Mouse (Mus musculus) gastrocnemius, postnatal 4 days (tissue): Measurements from ENCODE around the gene 0610010K14Rik. TPM values are rescaled to one million over a fixed set of nuclear protein-coding genes. Genes with fewer than 3 reads are reported as not detected.
A peak's percentile ranks its signal among the peaks of the same experiment; 100 is the strongest.

ENCODE experiments used
- DNase-seq, 2 experiments: peaks; one replicate each; pipeline ENCODE4 v3.0.0; 2021 to 2022; ENCODE audit warnings: low spot score in 2 of 2, mixed read lengths in 2 of 2
- total RNA-seq, 2 experiments: library from RNA; stranded (reverse); gene quantifications; 2 replicates each; pipeline ENCODE4 v1.2.3; 2021

0610010K14Rik gene
- total RNA-seq, 2 experiments from 2014 or later: 51.4 to 56.9 TPM

DNA sequence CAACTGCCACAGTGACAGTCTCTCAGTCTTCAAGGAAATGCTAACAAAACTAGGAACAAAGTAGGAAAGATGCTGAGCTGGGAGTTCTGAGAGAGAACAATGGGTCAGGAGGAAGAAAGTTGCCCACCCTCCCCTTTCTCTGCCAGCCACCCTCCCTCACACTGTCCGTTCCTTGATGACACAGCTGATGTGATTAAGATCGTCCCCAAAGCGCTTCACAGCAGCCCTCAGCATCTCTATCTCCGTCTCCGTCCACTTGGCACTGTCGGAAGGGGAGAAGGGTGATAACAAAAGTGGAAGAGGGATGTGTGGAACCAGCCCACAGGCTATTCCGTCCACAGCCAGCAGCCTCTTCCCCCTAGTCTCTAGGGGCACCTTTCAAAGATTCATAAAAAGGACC, 997 bp downstream of the 0610010K14Rik start:
- no peak for DNase-seq

DNA sequence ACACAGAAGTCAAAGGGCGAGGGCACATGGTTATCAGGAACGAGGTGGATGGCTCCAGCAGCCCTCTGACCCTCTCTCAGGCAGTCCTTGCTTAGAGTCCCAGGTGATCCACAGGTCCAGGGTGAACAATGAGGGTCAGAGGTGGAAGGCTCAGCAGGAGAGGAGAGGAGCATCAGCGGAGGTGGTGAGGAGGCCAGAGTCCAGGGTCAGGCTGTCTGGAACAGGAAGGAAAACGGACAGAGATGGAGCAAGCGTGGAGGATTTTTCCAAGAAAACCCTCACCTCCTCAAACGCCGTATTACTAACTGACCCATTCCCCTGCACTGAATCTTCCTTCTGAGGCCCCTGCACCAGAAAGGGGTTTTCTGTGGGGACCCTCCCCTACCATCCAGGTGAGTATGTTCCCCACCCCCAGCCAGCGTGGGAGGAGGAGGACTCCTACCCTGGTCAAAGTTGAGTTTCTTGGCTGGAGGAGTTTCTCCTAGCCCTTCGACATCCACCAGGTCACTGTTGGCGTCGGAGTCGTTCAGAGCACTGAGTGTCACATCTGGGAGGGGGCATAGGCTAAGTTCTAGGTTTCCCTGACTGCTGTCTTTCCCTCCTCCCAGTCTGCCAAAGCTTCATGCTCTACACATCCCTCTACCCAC, 2.3 kb downstream of the 0610010K14Rik start:
- no peak for DNase-seq

DNA sequence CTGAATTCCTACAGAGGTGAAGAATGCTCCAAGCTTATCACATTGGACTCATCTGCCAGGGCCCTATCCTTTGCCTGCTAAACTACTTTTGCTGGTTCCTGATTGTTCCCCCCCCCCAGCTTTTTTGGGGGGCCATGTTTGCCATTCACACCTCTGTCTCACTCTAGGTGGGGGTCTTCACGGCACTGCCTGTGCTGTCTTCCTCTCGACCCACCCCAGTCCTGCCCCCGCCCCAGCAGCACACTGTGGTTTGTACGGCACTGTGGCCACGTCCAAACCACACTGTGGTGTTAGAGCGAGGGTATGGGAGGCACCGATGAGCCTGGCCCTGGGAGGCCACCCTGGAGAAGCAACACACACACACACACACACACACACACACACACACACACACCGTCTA, 3.2 kb downstream of the 0610010K14Rik start:
- DNase-seq: no peak

DNA sequence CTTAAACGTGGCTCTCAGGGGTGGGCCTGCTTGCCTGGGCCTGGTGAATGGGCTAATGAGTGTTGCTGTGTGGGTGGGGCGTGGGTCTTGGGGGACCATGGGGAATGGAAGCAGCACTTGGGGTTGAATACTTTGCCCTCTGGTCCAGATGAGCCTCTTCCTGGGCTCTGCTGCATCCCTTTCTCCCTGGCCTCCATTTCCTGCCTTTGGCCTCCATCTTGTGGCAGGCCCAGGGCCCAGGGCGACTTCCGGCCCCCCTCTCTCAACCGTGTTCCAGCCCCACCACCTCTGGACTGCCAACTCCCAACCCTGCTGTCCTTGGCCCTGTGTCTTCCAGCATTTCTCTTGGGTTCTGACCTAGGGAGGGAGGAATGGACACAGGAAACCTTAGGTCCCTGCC, 3.7 kb downstream of the 0610010K14Rik start:
- DNase-seq: no peak

DNA sequence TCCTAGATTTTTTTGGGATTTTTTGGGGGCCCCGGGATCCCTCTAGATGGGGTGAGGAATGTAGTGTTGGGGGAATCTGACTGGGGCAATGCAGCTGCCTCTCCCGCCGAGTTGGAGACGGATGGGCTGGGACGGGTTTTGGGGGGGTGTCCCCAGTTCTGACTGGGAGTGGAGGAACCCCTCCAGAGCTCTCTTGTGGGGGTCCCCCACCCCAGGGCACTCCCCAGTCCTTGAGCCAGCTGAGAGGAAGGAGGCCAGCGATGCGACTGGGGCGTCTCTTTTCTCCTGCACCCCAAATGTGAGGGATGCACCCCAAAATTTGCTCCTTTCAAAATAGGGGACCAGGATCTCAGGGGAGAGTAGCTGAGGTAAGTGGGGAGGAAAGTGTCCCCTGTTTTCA, 4.7 kb downstream of the 0610010K14Rik start:
- DNase-seq: no peak

DNA sequence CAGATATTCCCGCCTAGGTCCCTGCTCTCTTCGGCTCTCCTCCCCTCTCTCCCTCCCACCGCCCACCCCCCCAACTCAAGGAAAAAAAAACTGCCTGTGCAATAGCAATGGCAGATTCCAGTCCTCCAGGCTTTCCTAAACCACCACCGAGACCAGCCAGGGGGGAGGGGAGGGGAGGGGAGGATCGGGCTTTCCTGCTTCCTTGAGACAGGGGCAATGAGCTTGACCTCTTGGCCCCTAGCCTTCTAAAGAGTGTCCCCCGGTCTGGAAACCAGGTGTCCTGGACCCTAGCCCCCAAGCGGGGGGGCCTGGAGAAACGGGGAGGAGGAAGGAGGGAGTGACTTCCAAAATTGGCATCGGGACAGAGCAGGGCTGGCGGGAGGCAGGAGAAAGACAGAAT, 5.2 kb downstream of the 0610010K14Rik start:
- peak in 1 of 2 experiments; percentile 66 for DNase-seq

DNA sequence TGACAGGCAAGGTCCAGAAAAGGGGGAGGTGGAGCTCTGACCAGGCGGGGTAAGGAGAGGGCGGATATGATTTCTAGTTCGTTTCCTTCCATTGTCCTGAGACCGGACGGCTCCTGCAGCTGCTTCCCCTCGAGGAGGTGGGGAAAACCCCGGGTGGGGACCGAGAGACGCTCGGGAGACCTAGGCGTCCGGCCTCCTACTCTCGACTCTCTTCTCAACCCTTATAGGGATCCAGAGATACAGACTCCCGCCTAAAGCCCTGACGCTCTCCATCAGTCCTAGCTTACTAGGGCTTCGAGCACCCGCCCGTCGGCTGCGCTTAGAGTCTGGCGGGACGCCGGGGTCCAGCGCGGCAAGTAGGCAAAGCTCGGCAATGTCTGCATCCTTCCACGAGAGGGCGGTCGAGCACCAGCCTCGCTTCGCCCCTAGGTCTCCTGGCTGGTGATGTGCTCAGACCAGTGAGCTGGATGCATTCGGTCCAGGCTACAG, 7.4 kb downstream of the 0610010K14Rik start:
- DNase-seq: peak; percentile 85 to 87

DNA sequence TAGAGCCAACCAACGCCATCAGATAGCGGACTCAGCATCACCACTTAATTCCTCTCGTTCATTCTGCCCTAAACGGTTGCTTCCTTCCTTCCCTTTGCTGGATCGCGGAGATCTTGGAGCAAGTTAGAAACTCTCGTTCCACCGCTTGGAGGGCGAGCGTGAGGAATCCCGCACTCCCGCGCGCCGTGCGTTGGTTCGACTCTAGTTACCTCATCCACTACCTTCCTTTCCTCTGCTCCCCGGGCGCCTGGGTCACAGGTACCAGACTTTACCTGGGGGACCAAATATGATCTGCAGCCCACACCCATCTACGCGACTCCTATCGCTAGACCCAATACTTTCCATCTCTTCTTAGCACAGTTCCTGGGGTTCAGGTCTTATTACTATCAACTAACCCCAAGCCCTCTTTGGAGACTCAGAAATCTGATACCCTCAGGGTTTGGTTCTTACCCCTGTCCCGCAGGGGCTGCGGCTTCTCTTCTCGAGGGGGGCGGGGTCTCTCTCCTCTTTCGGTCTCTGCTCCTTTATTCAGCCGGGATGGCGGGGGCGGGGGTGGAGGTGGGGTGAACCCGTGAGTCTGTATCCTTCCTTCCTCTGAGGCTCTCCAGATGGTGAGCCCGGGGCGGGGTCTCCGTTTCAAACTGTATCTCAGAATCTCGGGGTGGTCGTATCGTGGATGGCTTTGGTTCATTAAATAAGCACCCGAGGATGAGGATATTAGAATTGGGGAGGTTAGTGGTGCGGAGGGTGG, 8.3 kb downstream of the 0610010K14Rik start, which contains the start of gene Bcl6b:
Gene Bcl6b (minus strand): TSS at position 539 of the 751 bp plus-strand sequence.
- DNase-seq: no peak

DNA sequence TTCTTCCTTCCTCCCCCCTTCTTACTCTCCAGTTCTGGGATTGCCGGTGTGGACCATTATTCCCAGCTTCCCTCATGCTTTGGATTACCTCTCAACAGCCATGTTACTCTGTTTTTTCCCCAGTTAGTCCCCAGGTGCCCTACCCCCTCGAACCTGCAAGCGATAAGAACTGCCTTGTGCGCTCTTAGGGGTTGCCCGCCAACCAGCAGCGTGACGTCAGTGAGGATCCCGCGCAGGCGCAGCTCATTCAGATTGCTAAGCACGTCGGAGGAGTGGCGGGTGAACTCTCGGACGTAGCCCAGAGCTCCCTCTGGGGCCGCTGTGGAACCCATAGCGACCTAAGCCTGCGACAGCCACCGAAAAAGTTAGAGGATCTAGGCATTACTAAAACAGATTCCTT, 8.9 kb downstream of the 0610010K14Rik start:
- peak in 1 of 2 experiments; percentile 71 for DNase-seq

DNA sequence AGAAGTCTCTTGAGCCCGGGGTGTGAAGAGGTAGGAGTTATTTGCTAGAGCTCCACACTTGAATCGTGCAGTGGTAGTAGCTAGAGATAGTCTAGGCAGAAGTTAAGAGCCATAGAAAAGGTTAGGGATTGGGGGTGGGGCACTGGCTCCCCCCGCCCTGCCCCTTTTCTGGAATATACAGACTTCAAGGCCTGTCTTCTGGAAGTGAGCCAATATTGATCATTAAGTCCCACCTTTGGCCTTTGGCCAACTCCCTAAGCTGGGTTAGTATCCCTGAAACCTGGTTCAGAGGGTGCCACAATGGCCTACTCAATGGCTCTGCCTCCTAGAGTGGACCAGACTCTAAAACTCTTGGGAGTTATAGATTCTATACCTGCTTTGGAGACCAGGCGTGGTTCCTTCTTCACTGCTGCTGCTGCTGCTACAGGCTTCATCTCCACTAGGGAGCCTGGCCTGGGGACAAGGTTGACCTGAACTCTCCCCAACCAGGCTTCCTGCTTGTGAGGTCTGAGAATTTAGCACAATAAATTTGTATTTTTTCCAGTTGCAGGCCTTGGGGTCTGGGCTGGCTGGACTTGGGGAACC, 10.0 kb downstream of the 0610010K14Rik start:
- no peak for DNase-seq

DNA sequence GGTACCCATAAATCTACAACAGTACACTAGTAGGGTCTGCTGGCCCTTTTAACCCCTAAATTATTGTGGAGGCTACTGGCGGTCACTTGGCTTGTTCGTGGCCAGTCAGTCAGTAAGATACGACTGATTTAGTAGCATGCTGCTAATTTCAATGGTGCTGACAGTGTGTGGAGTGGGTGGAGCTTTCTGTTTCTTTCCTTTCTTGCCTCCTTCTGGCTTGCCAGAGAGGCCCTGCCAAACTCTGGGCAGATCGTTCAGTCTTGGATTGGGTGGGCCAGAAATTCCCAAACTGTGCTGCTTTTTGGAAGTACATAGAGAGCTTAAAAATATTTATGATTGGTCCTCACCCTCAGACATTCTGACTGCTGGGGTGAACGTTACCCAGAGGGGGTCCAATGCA, 10.6 kb downstream of the 0610010K14Rik start:
- DNase-seq: no peak

DNA sequence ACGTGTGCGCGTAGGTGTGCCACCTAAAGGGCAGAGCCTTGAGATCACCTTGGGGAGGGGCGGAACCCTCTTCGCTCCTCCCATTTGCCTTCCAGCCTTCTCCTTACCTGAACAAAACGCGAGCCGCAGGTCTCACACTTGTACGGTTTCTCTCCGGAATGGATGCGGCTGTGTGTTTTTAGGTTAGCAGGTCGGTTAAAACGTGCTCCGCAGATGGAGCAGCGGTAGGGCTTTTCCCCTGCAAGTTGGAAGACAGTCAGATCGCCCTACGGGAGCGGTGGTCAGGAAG, 11.2 kb downstream of the 0610010K14Rik start:
- DNase-seq: no peak

DNA sequence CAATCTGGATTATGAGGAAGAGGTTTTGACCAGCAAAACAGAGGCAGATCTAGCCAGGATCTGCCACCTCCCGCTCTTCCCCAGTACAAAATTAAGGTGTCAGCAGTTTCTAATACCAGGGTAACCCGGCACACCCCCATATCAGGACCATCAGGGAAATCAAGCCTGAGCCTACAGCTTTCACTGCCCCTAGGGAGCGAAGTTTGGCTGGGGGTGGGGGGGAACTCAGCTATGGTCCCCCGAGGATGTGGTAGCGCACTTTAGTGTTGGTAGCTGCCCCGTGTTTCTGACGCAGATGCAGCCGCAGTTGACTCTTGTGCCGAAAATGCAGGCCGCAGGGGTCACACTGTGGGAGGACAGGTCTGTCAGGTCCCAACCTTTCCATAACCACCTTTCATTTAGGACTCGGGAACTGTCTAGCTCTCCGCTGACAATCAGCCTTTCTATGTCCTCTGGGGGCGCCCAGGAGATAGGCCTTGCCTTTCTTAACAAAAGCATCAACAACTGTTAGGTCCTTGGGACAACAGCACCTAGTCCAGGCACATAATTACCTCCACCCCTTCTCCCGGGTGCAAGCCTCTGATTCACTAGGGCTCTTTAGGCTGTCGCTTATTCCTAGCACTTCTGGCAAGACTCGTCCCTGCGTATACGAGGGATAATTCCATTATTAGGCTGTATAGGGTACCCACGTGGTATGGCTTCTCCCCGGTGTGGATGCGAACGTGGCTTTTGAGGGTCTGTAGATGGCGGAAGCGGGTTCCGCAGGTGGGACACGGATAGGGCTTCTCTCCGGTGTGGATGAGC, 11.7 kb downstream of the 0610010K14Rik start:
- DNase-seq: no peak

DNA sequence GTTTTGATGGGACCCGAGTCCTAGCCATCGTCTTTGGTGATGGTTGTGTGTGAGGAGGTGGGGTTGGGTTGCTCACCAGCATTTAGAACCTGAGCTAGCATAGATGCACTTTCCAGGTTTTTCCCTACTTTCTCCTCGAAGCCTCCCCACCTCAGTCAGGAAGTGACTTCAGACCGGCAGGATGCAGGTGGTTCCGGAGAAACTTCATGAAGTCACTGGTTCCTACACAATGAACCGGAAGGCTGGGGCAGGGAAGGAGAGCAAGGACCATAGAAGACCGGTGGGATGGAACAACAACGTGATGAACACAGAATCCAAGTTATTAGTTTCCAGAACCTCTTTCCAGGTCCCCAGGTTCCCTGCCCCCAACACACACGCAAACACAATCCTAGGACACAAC, 14.0 kb downstream of the 0610010K14Rik start:
- no peak for DNase-seq

DNA sequence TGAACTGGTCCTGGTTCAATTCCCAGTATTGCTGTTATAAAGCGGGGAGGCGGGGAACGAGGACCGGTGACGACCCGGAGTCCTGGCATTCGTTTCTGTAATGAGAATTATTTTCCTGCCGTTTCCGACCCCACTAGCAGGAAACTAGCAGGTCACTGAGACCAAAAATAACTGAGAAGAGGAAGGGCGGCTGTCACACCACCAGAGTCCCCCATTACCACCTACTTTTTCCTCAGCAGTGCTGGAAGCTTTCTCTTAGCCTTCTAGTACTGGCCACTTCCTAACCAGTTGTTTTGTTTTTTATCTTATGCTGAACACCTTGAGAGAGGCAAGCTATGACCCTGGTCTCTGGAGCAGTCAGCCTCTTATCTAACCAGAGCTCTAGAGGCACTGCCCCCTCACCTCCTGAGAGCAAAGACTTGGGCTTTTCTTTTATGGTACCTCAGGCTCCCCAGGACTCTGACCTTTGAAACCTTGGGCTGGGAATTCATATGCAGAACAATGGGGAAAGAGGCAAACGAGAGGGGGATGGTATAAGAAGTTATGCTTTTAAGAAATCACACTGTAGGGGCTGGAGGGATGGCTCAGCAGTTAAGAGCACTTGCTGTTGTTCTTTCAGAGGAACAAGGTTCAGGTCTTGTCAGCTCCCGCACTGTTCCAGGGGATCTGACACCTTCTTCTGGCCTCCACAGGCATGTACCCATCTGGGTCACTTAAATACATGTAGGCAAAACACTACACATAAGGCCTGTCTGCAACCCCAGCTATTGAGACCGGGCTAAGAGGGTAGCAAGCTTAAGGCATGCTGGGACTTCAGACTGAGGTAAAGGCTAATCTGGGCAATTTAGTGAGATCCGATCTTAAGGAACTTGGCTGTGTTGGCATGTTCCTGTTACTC, 15.9 kb downstream of the 0610010K14Rik start:
- no peak for DNase-seq

DNA sequence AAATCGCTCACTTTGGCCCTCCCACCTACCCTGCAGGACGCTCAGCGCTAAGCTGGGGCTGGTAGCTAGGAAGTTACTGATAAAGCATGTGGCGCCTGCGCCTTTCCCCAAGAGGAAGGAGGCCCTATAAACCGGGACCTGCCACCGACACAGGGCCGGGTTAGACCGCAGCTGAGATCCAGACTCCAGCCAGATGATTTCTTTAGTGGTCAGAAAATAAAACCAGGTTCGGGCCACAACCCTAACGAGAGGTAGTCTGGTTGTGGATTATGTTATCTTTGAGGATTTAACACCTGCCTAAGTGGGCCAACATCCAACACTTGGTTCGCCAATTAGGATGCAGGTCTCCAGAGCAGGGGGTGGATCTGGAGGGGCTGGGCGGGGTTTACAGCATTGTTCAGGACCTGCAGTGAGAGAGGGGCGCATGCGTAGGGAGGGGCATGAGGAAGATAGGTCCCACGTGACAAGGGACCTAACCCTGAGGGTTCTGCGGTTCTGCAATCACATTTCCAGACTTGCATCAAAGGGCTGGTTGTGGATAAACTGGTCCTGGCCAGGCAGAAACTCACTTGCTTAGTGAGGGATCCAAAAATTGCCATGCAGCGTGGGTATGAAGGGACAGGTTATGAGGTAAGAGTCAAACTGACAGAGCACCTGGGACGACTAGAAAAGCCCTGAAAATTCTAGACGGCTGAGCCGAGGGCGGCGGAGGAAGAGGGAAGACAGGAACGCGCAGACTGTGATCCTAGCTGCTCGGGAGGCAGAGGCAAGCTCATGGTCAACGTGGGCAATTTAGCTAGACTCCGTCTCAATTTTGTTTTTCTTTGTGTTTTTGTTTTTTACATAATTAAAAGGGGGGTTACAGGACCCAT, 16.7 kb downstream of the 0610010K14Rik start, which contains the start of gene Slc16a13:
Gene Slc16a13 (minus strand): TSS at position 334 of the 872 bp plus-strand sequence.
- peak in 1 of 2 experiments; percentile 81 for DNase-seq

DNA sequence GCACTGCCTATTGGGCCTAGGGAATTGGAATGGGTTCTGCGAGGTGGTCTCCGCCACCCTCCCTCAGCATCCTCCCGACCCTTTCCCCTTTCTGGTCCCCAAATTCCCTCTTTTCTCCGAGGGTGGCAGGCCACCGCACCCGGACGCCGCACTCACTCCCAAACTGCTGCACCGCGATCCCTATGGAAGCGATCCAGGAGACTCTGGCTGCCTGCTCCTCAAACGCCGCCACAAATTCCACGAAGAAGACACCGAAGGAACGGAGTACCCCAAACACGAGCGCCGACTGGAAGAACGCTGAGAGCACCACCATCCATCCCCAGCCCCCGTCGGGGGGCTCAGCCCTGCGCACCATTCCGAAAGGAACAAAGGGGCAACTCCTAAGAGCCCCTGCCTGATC, 17.4 kb downstream of the 0610010K14Rik start:
- DNase-seq: no peak

DNA sequence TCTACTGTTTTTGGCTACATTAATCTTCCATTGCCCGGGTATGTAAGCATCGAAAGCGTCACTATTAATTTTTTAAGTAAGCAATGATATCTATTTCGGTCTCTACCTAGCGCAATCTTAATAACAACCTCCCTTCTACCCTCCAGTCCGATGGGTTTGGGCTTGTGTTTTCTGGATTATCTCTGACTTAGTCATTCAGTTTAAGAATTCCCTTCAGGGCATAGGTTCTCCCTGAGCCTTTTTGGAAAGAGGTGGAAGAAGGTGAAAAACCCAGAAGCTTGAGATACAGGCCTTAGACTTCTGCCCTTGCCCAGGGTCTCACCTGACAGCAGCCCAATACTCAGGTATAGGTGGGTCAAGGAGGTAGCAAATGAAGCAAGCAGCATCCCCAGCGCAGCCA, 17.8 kb downstream of the 0610010K14Rik start:
- DNase-seq: no peak

DNA sequence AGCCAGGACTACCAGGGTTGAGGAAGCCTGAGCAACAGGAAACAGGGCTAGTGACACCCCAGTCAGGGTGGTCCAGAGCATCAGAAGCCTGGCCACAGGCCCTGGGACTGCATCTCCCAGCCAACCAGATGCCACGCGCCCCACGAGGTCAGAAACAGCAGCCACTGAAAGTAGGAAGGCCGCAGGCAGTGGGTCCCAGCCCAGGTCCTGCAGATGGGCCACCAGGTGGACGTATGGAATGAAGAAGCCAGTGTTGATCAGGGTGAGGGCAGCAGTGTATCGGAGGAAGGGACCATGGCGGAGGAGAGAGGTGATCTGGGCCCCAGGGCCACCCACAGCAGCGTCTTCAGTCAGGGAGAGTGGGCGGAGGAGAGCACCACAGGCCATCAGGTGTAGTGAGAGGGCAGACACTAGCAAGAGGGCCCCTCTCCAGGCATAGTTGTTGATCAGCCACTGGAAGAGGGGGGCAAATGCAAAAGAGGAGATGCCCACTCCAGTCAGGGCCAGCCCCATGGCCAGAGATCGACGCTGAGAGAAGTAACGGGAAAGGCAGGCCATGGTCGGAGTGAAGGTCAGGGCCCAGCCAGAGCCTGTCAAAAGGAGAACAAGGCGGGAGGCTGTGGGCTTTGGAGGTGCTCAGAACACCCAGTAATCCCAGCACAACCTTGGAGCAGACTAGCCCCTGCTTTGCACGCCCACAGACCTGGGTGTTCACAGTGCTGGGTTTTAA, 18.8 kb downstream of the 0610010K14Rik start:
- DNase-seq: no peak
